Comparison of ENCODE assay signal across 8 mouse cellular contexts in the genomic region with DNA sequence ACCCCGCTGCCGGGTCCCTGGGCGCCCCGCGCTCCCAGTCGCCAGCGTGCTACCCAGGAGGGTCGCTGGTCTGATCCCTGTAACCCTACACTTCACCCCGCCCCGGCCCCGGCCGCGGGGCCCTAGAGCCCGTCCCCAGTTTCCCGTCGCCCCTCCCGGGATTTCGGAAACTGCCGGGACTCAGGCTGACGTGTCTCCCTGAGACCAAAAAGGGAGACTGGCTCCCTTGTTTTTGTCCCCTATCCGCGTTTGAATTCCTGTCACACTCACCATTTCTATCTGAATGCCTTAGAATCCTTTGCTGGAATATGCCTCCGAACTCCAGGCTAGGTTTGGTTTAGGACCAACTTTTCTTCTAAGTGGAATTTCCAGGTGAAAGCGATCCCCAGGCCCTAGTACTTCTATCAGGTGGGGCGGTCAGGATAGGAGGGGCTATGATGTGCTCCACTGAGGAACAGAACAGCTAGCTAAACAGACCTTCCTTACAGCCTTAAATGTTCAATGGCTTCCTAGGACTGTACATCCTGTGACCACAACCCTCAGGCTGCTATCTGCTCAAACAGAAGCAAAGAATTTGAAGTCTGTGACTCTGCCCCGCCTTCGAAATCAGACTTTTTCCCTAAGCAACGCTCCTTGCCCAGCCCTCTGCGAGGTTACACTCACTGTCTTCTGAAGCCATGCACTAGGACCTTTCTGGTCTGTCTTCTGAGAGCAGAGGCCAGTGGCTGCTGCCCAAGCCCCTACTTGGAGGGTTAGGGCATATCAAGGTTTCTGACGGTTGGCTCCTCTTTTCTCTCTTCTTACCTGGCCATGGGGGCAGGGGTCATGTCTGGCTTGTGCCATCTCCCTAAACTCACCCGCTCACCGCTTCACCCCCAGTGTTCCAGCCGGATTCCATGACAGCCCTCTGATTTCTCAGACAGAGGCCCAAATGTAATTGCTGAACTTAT. TPM values are rescaled to one million over a fixed set of nuclear protein-coding genes. Genes with fewer than 3 reads are reported as not detected.
DNase-seq lines count a peak whose midpoint lies in the region; ATAC-seq and TF ChIP-seq lines count a peak whose summit lies in the region.

No protein-coding gene starts in this region.

- TF ChIP-seq POLR2A in testis, adult 2 months (IDR thresholded peaks at IDR 0.05; ENCODE audit: control insufficient read depth, low read depth, low read length) = no peak

- TF ChIP-seq CTCF in testis, adult 2 months (IDR thresholded peaks at IDR 0.05; ENCODE audit: control insufficient read depth, insufficient read depth, insufficient replicate concordance, low read depth, low read length) = no peak

- peaks cover 10% of the 10 kb centered on the region for H3K4me1 ChIP-seq in testis, adult 2 months (ENCODE audit: control insufficient read depth, insufficient read depth, low read length)
- H3K4me1 ChIP-seq in kidney, embryonic 15.5 days = peaks cover 37% of the 10 kb centered on the region

- peak overlapping the region; percentile 71 for H3K4me2 ChIP-seq in kidney, embryonic 15.5 days

- 11% methylated on average over 33 of the region's 33 CpGs for WGBS in kidney, embryonic 15.5 days

- H3K27ac ChIP-seq in testis, adult 2 months (ENCODE audit: control insufficient read depth, insufficient read depth, low read depth, low read length) = no peak overlapping the region
- peak overlapping the region; percentile 93 for H3K27ac ChIP-seq in kidney, embryonic 15.5 days

- no peaks in the 10 kb centered on the region for H3K27me3 ChIP-seq in testis, adult 2 months (ENCODE audit: control insufficient read depth, insufficient read depth, low read length)
- H3K27me3 ChIP-seq in kidney, embryonic 15.5 days = no peaks in the 10 kb centered on the region

- DNase-seq in testis, postnatal 14 days (ENCODE audit: low spot score) = no peak
- peak; percentile 85 for DNase-seq in embryo, embryonic 10.5 days (ENCODE audit: low spot score)
- peak; percentile 73 for DNase-seq in heart, adult 8-10 months (ENCODE audit: low spot score)
- peak; percentile 70 for DNase-seq in lung, postnatal 14 days
- peak; percentile 52 for DNase-seq in urinary bladder, postnatal 25 days (ENCODE audit: low spot score)
- no peak for DNase-seq in thymus, postnatal 36 days

- H3K9me3 ChIP-seq in kidney, embryonic 15.5 days (replicated peaks) = no peaks in the 10 kb centered on the region

- peak; percentile 93 for ATAC-seq in kidney, embryonic 15.5 days (replicated peaks; ENCODE audit: low FRiP score)

- H3K9ac ChIP-seq in kidney, embryonic 15.5 days = peak overlapping the region; percentile 97

- H3K36me3 ChIP-seq in testis, adult 2 months (ENCODE audit: control insufficient read depth, insufficient read depth, low read length) = no peaks in the 10 kb centered on the region
- H3K36me3 ChIP-seq in kidney, embryonic 15.5 days = no peaks in the 10 kb centered on the region

- peak overlapping the region; percentile 32 for H3K4me3 ChIP-seq in testis, adult 2 months (ENCODE audit: control insufficient read depth, low read depth, low read length)
- H3K4me3 ChIP-seq in kidney, embryonic 15.5 days (replicated peaks) = peak overlapping the region; percentile 90

RNA-seq across cellular contexts. Expression of gene Amotl1, which starts 29.6 kb away (rescaled TPM):
- polyA plus RNA-seq in testis, adult 2 months (2012; rRNA removed) = 43.2 and 54.9 TPM in 2 replicates
- total RNA-seq in heart, adult 8-10 months (2022) = 10 to 100 TPM; 56.2 to 65.0 (median 58.1) TPM
- polyA plus RNA-seq in kidney, embryonic 15.5 days (2015; fragmentation: Nextera tagmentation; extraction: Ambion mirVana) = 20.4 and 23.3 TPM in 2 replicates

Comparison
In these comparisons a context has a peak if more than half of its experiments do, and no peak if none do; other contexts are left out.
1. DNase-seq: peak in embryo, embryonic 10.5 days (single experiment), heart, adult 8-10 months (single experiment), lung, postnatal 14 days (single experiment) and urinary bladder, postnatal 25 days (single experiment); none in testis, postnatal 14 days (single experiment) and thymus, postnatal 36 days (0 of 2).